Mouse (Mus musculus) adrenal gland, adult 18-20 months (tissue): ENCODE data around the gene Sh3d19. TPM values are rescaled to one million over a fixed set of nuclear protein-coding genes. Genes with fewer than 3 reads are reported as not detected.

ENCODE experiments used
- DNase-seq, 2 experiments: peaks; one replicate each; pipeline ENCODE4 v3.0.0; 2021 to 2022; ENCODE audit warnings: low spot score in 2 of 2
- total RNA-seq, 2 experiments: library from RNA; stranded (reverse); gene quantifications; 1 replicate in 1 of 2; 2 replicates in 1 of 2; pipeline ENCODE4 v1.2.3; 2021

Sh3d19 gene
- total RNA-seq, 2 experiments from 2014 or later, result 10.6 to 16.6 TPM

DNA sequence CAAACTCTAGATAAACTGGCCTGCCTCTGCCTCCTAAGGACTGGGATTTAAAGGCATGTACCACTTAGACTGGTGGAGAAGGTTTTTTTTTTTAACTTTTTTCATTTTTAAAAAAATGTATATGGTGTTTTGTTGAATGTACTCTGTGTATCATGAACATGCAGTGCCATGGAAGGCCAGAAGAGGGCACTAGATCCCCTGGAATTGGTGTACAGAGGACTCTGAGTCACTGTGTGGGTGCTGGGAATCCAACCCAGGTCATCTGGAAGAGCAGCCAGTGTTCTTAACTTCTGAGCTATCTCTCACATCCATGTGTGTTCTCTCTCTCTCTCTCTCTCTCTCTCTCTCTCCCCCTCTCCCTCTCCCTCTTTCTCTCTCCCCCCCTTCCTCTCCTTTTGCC lies 151.2 kb downstream of the Sh3d19 start:
- DNase-seq, result no peak

DNA sequence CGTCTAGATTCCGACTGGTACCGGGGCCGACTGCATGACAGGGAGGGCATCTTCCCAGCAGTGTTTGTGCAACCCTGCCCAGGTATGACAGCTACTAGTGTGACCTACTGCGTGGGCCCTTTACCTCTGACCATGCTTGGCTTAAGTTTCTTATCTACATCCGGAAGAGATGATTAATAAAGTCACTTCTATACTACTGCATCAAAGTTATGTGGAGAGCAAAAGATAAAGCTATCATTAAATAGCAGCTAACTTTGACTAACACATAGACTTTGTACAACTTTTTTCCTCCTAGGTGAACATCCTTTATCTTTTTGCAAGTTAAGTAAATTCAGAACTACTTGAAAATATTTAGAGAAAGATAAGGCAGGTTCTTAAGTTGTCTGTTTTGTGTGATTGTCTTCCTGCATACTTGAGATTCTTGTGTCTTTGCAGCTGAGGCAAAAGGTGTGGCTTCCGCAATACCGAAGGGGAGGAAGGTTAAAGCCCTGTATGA lies 152.4 kb downstream of the Sh3d19 start:
- DNase-seq, result no peak

DNA sequence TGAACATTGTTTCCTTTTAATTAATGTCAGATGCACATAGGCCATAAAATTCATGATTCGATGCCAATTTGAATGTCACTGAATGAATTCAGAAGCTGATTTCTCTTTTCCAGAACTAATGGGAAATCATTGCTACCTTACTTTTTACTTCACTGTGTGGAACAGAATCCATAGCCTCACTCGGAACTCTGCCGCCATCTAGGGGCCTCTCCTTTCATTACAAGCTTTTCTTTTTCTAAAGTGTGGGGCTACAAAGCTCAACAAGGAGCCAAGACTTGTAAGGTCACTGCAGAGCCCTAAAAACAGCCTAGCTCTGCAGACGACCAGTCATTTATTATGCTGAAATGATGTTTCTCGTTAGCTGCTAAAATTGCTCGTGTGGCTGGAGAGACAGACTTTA lies 158.8 kb downstream of the Sh3d19 start:
- peak; percentile 61 to 73 for DNase-seq

DNA sequence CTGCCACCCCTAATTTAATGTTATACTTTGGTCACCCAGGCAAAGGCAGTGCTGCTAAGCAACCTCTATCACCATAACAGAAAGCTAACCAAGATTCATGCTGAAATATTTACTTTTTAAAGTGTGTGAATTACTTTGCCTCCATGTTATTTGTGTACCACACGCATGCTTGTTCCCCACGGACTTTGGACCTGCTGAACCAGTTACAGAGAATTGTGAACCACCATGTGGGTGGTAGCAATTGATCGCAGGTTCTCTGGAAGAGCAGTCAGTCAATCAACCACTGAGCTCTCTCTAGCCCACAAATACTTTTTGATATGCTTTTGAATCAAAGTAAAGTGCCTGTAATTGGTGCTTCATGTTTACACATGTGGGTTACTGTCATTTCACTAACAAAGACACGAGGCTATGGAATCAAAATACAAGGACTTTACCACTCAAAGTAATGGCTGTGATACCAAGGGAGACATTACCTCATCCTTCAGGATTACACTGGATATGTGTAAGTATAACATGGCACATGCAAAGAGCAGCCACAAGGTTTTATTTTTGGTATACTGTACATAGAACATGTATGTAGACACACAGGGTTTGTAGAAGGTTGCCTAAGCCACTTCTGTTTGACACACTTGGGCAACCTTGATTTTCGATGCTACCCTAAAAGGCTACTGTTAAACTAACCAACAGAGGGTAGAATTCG lies 164.2 kb downstream of the Sh3d19 start:
- DNase-seq, result no peak

DNA sequence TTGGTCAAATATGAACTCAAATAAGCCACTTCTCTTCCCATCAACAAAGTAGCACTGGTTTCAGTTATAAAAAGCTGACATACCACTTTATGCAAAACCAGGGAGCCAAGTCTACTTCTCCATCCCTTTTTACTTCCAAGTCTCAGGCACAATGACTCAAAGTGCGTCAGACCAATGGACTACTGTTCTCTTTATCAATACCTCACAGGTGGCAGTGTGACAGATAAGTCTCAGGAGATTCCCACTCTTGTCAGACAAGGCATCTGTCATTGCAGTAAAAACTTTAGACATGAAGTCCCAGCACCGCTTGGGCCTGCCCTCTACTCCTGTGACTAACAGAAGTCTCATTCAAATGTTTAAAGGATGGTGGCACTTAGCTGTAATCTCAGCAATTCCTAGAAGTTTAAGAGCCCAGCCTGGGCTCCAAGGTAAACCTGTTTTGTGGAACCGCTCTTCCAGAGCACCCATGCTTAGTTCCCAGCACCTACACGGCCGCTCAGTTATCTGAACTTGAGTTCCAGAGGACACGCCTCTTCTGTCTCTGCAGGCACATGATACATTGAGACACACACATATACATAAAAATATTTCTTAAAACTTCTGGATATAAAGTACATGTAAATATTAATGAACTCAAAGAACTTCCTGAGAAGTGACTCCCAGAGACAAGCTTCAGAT lies 165.1 kb downstream of the Sh3d19 start:
- DNase-seq, result no peak

DNA sequence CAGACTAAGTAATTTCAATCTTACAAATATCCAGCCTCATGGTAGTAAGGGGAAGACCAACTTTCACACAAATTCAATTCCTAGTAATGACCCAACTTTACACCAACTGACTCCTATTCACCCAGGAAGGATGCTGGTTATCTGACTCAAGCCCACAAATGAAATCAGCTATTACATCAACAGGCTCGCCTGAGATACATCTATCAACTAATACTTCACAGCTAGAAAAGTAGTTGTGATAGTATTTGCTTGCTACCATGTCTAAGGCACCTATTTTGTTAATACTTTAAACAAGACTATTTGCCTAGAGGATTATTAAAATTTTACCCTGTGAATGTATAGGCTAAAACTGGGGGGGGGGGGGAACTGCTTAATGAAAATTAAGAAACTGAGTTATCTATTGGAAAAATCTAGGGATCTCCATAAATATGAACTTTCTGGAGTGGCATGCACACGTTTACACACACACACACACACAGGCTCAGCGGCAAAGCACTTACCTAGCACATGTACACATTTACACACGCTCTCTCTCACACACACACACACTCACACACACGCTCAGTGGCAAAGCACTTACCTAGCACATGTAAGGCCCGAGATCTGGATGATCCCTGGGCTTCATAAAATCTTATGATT lies 166.1 kb downstream of the Sh3d19 start:
- DNase-seq, result no peak

DNA sequence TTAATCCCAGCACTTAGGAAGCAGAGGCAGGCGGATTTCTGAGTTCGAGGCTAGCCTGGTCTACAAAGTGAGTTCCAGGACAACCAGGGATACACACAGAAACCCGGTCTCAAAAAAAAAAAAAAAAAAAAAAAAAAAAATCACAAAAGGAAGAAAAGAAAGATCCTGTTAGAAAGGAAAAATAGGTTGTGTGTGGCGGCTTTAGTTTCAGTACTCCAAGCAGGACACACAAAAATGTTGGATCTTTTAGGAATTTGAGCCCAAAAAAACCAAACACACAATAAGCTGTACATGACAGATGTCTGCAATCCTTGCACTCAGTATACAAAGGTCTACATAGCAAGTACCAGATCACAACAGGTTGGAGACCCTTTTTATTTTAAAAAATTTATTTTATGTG lies 168.8 kb downstream of the Sh3d19 start:
- DNase-seq, result no peak

DNA sequence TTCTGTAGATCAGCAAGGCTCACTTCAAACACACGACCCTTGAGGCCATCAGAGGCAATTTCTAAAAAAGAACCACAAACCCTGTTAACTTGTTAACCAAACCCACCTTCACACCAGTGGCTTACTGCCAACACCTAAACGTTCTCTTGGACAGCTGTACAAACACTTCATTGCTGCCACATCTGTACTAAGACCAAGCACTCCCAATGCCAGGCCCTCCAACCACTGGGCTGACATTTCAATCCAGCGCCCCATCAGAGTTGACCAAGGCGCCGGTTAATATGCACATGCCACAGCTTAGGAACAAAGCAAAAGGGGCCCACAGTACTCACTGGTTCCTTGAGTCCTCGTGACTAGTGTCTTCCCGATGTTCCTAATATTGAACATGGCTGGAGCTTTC lies 170.5 kb downstream of the Sh3d19 start:
- DNase-seq, result no peak

DNA sequence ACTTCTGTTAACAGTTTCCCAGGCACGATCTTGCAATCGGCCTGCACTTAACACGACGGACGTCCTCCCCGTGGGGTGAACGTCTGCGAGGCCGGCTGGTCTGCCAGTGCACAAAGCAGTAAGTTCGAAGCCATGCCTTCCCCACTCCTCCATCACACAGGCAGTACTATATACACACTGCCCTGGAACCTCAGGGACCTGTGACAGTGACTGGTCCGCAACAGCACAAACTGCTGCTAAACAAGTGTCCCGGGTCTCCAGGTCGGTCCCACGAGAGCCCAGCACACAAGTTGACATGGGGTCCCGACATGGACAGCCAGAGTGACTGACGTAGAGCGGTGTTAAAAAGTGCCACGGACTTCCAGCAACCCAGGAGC lies 171.0 kb downstream of the Sh3d19 start:
- peak; percentile 16 to 23 for DNase-seq

DNA sequence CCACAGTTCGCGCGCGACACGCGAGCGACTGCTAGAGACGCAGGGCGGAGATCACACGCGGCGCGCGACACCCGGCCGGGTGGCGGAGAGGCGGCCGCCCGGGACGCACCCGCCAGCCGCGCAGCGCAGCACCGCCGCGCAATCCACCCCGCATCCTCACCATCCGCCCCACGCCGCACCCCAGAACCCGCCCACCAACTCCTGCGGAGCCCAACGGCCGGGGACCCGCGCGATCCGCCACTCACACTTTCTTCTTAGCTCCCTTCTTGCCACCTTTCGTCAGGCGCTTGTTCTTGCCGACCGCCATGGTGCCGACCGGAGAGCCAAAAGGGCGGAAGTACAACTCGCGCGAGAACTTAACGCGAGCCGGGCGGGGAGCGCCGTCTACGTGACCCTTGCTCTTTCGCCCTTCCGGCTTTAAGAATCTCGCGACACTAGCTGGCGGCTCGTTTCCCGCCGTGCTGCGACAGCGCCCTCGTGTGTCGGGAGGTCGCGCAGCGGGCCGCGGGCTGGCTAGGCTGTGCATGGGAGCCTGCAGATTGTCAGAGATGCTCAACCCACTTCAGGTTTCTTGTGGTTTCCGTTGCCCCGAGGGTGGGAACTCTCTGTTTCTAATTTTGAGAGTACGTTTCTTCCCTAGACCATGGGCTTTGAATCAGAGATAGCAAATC lies 171.5 kb downstream of the Sh3d19 start, which contains the start of gene Rps3a1:
Rps3a1 (minus strand) TSS at position 440 of the 671 bp plus-strand sequence.
- peak; percentile 100 for DNase-seq

DNA sequence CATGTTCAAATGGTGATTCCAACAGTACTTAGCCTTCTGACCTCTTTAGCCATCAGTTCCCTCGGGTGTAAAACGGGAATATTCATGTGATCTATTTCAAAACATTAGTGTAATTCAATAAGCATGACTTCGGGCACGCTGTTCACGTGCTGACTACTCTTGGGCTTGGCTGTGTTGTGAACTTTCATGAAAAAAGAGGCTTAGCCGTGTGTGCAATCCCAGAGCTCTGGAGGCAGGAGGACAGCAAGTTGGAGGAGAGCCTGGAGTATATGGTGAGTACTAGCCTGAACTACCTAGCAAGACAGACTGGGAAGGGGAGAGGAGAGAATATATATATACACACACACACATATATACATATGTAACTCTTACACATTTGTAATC lies 172.0 kb downstream of the Sh3d19 start:
- no peak for DNase-seq

DNA sequence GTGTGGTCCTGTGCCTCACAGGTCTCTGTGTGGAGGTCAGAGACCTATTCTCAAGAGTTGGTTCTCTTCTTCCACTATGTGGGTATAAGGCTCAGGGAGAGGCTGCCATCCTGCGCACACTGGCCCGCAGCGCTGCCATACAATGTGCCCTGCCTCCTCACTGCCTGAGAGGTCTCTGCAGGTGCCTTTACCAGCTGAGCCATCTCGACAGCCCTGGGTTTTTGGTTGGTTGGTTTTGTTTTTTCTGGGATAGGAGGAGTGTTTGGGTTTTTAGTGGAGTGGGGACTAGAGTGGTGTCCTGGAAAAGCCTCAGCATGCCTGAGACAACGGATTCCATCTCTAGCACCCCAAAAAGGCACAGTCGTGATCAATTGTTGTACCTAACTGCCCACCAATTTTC lies 172.4 kb downstream of the Sh3d19 start:
- no peak for DNase-seq

DNA sequence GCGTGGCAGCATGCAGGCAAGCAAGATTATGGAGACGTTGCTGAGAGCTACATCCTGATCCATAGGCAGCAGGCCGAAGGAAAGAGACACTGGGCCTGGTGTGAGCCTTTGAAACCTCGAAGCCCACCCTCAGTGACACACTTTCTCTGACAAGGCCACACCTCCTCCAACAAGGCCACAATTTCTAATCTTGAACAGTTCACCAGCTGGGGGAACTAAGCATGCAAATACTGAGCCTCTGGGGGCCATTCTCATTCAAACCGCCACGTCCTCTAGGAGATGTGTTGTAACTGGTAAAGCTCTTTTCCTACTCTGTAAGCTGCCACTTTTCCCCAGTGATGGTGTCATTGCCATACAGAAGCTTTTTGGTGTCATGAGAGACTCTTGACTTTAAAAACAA lies 178.2 kb downstream of the Sh3d19 start:
- DNase-seq, result no peak

DNA sequence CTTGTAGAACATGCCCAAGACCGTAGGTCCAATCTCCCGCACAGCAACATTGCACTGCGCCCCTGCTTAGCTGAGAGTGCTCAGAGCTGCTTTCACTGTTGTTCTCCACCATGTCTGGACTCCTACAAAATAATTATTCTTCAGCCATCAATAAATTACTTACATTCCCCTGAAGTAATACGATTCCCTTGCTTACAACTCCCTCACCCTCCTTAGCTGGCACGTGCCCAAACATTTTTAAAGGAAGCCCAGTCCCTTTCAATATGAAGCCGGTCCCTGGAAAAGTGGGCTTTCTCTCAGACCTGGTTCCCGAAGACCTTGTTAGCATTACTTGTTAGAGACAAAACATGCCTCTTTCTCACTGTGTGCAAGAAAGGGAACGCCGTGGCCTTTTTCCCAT lies 178.6 kb downstream of the Sh3d19 start:
- DNase-seq, result no peak

DNA sequence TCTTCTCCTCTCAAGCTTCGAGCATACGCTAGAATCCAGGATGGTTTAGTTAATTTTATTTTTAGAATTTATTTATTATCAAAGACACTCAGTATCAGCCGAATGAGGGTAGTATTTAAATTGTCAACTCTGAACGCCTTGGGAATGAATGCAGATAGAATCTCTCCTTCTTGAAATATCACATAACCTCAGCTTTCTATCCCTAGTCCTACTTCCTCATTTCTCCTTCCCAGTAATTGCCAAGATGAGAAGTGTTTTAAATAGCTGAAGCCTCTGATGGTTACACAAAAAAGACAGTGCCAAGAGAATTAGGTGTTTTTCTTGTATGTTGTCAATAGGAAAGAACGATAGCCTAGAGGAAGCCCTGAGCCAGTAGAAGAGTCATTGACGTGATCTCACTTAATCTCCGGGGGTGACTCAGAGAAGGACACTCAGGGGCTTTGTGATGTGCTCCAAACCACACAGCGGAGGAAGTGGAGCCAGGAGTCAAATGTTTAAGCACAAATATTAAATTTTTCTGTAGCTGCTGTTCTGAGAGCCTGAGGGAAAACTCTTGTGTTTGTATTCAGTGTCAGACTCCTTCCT lies 198.0 kb downstream of the Sh3d19 start:
- DNase-seq, result no peak

DNA sequence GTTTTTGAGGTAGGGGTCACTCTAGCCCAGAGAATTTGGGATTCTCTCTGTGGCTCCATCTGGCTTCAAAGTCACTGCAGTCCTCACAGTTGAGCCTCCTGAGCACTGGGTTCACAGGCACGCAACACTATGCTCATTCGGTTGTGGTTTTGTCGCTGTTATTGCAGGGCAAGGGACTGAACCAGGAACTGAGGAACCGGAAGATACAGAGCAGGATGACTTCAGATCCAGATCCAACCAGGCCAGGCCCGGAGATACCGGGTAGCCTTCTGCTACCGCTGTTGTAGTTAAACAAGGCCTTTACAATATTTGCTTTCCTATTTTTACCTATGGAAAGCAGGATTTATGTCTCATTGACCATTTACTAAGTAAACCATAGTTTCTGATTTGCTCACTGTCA lies 208.8 kb downstream of the Sh3d19 start:
- no peak for DNase-seq

Other genes with a start within 250 kb of the Sh3d19 start
- gene Fam160a1, start 153.8 kb upstream of the Sh3d19 start, total RNA-seq, result 1 to 10 TPM; 6.8 to 7.2 TPM
- gene Glt28d2, start 83.6 kb upstream of the Sh3d19 start, total RNA-seq, result 1 to 10 TPM; 1.4 to 1.7 TPM
- gene Gm37240, start 83.6 kb upstream of the Sh3d19 start, total RNA-seq, result 1 to 10 TPM; 5.7 to 7.9 TPM
- gene Prss48, start 31.4 kb downstream of the Sh3d19 start, total RNA-seq, result not detected
- 100 to 1,000 TPM; 724 to 824 TPM for gene Rps3a1, start 171.6 kb downstream of the Sh3d19 start, total RNA-seq